Mouse (Mus musculus): ENCODE measurements at regions not wholly inside any gene's neighbourhood (a gene's known extent, or its start where the extent isn't known, plus 50 kb on each side); places are given as distances from the start of the nearest gene placed in this dataset.

DNA sequence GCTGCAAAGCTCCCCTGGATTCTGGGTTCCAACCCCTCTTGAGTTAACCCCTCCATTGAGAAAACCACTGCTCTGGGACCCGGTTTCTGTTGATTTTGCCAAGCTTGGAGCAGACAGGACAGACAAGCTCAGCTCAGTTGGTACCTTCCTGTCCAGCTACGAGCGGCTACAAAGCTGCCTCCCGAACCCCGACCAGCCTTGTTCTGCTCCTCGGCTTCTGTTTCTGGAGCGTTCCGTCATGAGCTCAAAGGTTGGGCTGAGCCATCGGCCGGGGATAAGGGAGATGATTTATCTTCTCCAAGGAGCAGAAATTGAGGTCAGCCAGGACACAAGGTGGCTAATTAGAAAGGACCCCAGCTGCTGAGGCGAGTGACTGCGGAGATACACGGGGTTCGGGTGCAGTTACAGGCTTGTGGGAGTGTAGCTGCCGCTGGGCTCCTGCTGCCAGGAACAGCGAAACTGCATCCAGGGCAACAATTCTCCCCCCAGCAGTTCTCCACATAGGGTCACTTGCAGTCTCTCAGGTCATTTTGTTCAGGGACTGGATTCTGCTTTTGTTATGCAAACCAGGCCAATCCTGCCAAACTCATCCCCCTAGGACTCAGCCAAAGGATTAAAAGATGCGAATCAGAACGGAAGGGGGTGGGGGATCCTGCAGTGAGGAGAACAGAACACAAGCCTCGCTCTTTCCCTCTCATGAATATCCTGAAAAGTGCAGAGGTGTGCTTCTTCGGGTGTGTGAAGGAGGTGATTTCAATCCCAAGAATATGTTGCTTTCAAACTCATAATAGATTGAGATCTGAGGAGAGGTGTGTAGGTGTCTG lies 50.0 kb upstream of the Tmem132d start:
- no peak for DNase-seq (ENCODE audit: low read depth, low spot score)
